Mouse (Mus musculus): ENCODE data around the gene Litaf. TPM values are rescaled to one million over a fixed set of nuclear protein-coding genes. Genes with fewer than 3 reads are reported as not detected.

Litaf gene
- polyA plus RNA-seq, 1 experiment from 2014 or later = 88.9 TPM

DNA sequence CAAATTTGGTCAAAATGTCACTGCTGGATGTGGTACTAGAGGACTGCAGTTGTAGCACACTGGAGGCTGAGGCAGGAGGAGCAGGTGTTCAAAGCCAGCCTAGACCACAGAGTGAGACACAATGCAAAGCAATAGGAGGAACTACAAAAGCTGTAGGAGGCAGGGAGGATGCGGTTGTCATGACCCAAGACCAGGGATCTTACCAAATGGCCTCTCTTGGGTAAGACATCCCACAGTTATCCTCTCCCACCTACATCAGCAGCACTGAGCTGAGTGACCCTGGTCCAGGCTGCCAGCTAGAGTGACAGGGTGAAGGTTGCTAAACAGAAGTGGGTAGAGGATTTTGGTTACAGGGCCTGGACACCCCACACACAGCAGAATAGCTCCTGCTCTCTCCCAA, 138.9 kb downstream of the Litaf start:
- Histone ChIP-seq H3K27ac (replicated peaks; ENCODE audit: low read depth, low read length) (no peak overlapping the region), H3K4me2 (ENCODE audit: low read depth, low read length) (no peak overlapping the region), H3K4me3 (ENCODE audit: low read depth, low read length) (no peak overlapping the region), H3K36me3 (ENCODE audit: control insufficient read depth, insufficient read depth, low read length) (no peaks in the 10 kb centered on the region), H3K9ac (ENCODE audit: low read depth, low read length) (no peak overlapping the region), H3K4me1 (ENCODE audit: control insufficient read depth, insufficient read depth, low read length) (no peaks in the 10 kb centered on the region), H3K9me3 (ENCODE audit: control insufficient read depth, low read length) (0 out of 2 replicates have a peak, but pooled peaks cover 7% of the 10 kb centered on the region), H3K27me3 (replicated peaks; ENCODE audit: control insufficient read depth, insufficient read depth, low read length) (no peaks in the 10 kb centered on the region)
- no peak for ATAC-seq (ENCODE audit: low read depth)
- no peak for DNase-seq (ENCODE audit: low spot score)
- 71% methylated on average over 1 of the region's 1 CpGs for WGBS

- Histone ChIP-seq H3K4me3 (ENCODE audit: low read depth, low read length) (no peak overlapping the region), H3K27me3 (replicated peaks; ENCODE audit: control insufficient read depth, insufficient read depth, low read length) (no peaks in the 10 kb centered on the region), H3K27ac (replicated peaks; ENCODE audit: low read depth, low read length) (no peak overlapping the region), H3K36me3 (ENCODE audit: control insufficient read depth, insufficient read depth, low read length) (no peaks in the 10 kb centered on the region), H3K4me1 (ENCODE audit: control insufficient read depth, insufficient read depth, low read length) (no peaks in the 10 kb centered on the region), H3K9me3 (ENCODE audit: control insufficient read depth, low read length) (0 out of 2 replicates have a peak, but pooled peaks cover 7% of the 10 kb centered on the region), H3K9ac (ENCODE audit: low read depth, low read length) (no peak overlapping the region), H3K4me2 (ENCODE audit: low read depth, low read length) (no peak overlapping the region)
- 22% methylated on average over 7 of the region's 7 CpGs for WGBS
- DNase-seq (ENCODE audit: low spot score) (peak; percentile 80), ATAC-seq (ENCODE audit: low read depth) (peak; percentile 67; the same call in 1 of the 2 replicates)
Measured at GRCm38 (mm10) chr16:10925591-10926180, 140.3 kb downstream of the Litaf start.

DNA sequence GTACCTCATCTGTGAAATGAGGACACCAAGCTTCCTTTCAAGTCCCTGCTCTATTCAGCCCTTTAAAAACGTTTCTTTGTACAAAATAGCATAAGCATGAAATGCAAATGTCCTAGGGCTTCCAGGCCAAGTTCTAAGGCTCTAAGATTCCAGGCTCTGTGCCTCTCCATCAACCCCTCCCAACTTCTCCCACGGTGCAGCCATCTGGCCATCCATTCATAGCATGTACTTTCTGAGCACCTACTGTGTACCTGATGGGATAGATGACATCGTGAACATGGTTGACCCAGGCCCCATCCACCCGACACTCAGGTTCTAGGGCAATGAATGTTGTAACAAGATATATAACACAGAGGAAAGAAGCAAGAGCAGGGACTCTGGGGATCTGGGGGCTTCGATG, 142.4 kb downstream of the Litaf start:
- Histone ChIP-seq H3K9me3 (ENCODE audit: control insufficient read depth, low read length) (no peaks in the 10 kb centered on the region), H3K27me3 (replicated peaks; ENCODE audit: control insufficient read depth, insufficient read depth, low read length) (no peaks in the 10 kb centered on the region), H3K9ac (ENCODE audit: low read depth, low read length) (no peak overlapping the region), H3K4me3 (ENCODE audit: low read depth, low read length) (no peak overlapping the region), H3K36me3 (ENCODE audit: control insufficient read depth, insufficient read depth, low read length) (no peaks in the 10 kb centered on the region), H3K4me2 (ENCODE audit: low read depth, low read length) (no peak overlapping the region), H3K27ac (replicated peaks; ENCODE audit: low read depth, low read length) (no peak overlapping the region), H3K4me1 (ENCODE audit: control insufficient read depth, insufficient read depth, low read length) (no peaks in the 10 kb centered on the region)
- 71% methylated on average over 5 of the region's 5 CpGs for WGBS
- no peak for ATAC-seq (ENCODE audit: low read depth)
- no peak for DNase-seq (ENCODE audit: low spot score)

- Histone ChIP-seq H3K9ac (ENCODE audit: low read depth, low read length) (no peak overlapping the region), H3K9me3 (ENCODE audit: control insufficient read depth, low read length) (no peaks in the 10 kb centered on the region), H3K27me3 (replicated peaks; ENCODE audit: control insufficient read depth, insufficient read depth, low read length) (no peaks in the 10 kb centered on the region), H3K4me3 (ENCODE audit: low read depth, low read length) (no peak overlapping the region), H3K4me1 (ENCODE audit: control insufficient read depth, insufficient read depth, low read length) (no peaks in the 10 kb centered on the region), H3K4me2 (ENCODE audit: low read depth, low read length) (no peak overlapping the region), H3K36me3 (ENCODE audit: control insufficient read depth, insufficient read depth, low read length) (no peaks in the 10 kb centered on the region), H3K27ac (replicated peaks; ENCODE audit: low read depth, low read length) (no peak overlapping the region)
- no peak for DNase-seq (ENCODE audit: low spot score)
- ATAC-seq (ENCODE audit: low read depth) = no peak
Measured at GRCm38 (mm10) chr16:10919856-10920255, 146.1 kb downstream of the Litaf start.

GRCm38 (mm10) chr16:10916271-10916670, 149.7 kb downstream of the Litaf start:
- ATAC-seq (ENCODE audit: low read depth) (peak; percentile 58), DNase-seq (ENCODE audit: low spot score) (peak; percentile 61)
- no peaks in the 10 kb centered on the region for H3K27me3 ChIP-seq (replicated peaks; ENCODE audit: control insufficient read depth, insufficient read depth, low read length)
- H3K4me1 ChIP-seq (ENCODE audit: control insufficient read depth, insufficient read depth, low read length) = no peaks in the 10 kb centered on the region
- no peak overlapping the region for H3K4me2 ChIP-seq (ENCODE audit: low read depth, low read length)
- WGBS = 34% methylated on average over 3 of the region's 3 CpGs
- no peak overlapping the region for H3K4me3 ChIP-seq (ENCODE audit: low read depth, low read length)
- no peak overlapping the region for H3K9ac ChIP-seq (ENCODE audit: low read depth, low read length)
- no peaks in the 10 kb centered on the region for H3K36me3 ChIP-seq (ENCODE audit: control insufficient read depth, insufficient read depth, low read length)
- H3K27ac ChIP-seq (replicated peaks; ENCODE audit: low read depth, low read length) = no peak overlapping the region
- no peaks in the 10 kb centered on the region for H3K9me3 ChIP-seq (ENCODE audit: control insufficient read depth, low read length)

DNA sequence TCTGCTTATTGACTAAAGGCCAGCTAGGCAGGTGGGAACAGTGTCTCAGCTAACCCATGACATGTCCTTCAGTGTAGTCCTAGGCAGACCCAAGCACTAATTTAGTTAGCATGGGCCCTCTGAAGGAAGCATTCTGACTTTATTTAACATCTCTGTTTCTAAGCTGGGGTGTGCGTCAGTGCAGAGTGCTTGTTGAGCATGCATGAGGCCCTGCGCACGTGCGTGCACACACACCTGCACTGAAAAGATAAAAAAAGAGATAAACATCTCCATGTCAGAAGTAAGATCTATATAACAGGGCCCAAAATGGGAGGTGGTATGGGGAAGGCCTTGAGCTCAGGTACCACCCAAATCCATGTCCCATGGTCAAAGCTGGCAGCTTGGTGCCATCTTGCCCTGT, 150.9 kb downstream of the Litaf start:
- ATAC-seq (ENCODE audit: low read depth) (no peak), DNase-seq (ENCODE audit: low spot score) (no peak)
- Histone ChIP-seq H3K4me3 (ENCODE audit: low read depth, low read length) (no peak overlapping the region), H3K27me3 (replicated peaks; ENCODE audit: control insufficient read depth, insufficient read depth, low read length) (no peaks in the 10 kb centered on the region), H3K4me1 (ENCODE audit: control insufficient read depth, insufficient read depth, low read length) (no peaks in the 10 kb centered on the region), H3K9me3 (ENCODE audit: control insufficient read depth, low read length) (no peaks in the 10 kb centered on the region), H3K9ac (ENCODE audit: low read depth, low read length) (no peak overlapping the region), H3K4me2 (ENCODE audit: low read depth, low read length) (no peak overlapping the region), H3K36me3 (ENCODE audit: control insufficient read depth, insufficient read depth, low read length) (no peaks in the 10 kb centered on the region), H3K27ac (replicated peaks; ENCODE audit: low read depth, low read length) (no peak overlapping the region)
- WGBS = 96% methylated on average over 4 of the region's 4 CpGs

DNA sequence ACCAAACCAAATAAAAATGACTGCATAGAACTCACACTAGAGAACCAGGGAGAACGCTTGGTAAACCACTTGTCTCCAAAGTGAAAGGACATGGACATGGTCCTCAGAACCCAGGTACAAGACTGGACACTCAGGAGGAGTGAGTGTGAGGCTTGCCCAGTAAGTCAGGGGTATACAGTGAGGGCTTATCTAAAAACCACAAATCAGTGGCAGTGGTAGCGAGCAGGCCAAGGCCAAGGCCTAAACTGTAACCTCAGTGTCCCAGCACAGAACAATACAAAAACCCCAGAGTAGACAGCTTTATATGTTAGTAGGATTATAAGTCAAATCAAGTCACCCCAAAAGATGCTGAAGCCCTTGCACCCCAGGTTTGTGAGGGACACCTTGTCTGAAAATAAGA, 154.9 kb downstream of the Litaf start:
- Histone ChIP-seq H3K27me3 (replicated peaks; ENCODE audit: control insufficient read depth, insufficient read depth, low read length) (no peaks in the 10 kb centered on the region), H3K4me3 (ENCODE audit: low read depth, low read length) (no peak overlapping the region), H3K9me3 (ENCODE audit: control insufficient read depth, low read length) (no peaks in the 10 kb centered on the region), H3K9ac (ENCODE audit: low read depth, low read length) (no peak overlapping the region), H3K4me2 (ENCODE audit: low read depth, low read length) (no peak overlapping the region), H3K36me3 (ENCODE audit: control insufficient read depth, insufficient read depth, low read length) (no peaks in the 10 kb centered on the region), H3K4me1 (ENCODE audit: control insufficient read depth, insufficient read depth, low read length) (no peaks in the 10 kb centered on the region), H3K27ac (replicated peaks; ENCODE audit: low read depth, low read length) (no peak overlapping the region)
- ATAC-seq (ENCODE audit: low read depth) (no peak), DNase-seq (ENCODE audit: low spot score) (no peak)
- WGBS = 78% methylated on average over 2 of the region's 2 CpGs

GRCm38 (mm10) chr16:10910541-10910940, 155.4 kb downstream of the Litaf start:
- 80% methylated on average over 7 of the region's 7 CpGs for WGBS
- no peaks in the 10 kb centered on the region for H3K27me3 ChIP-seq (replicated peaks; ENCODE audit: control insufficient read depth, insufficient read depth, low read length)
- no peak overlapping the region for H3K27ac ChIP-seq (replicated peaks; ENCODE audit: low read depth, low read length)

More at GRCm38 (mm10) chr16:10910541-10910940, 155.4 kb downstream of the Litaf start:
- Histone ChIP-seq H3K4me1 (ENCODE audit: control insufficient read depth, insufficient read depth, low read length) (0 out of 2 replicates have a peak, but pooled peaks cover 4% of the 10 kb centered on the region), H3K36me3 (ENCODE audit: control insufficient read depth, insufficient read depth, low read length) (no peaks in the 10 kb centered on the region), H3K9me3 (ENCODE audit: control insufficient read depth, low read length) (no peaks in the 10 kb centered on the region), H3K4me2 (ENCODE audit: low read depth, low read length) (no peak overlapping the region), H3K4me3 (ENCODE audit: low read depth, low read length) (no peak overlapping the region), H3K9ac (ENCODE audit: low read depth, low read length) (no peak overlapping the region)
- ATAC-seq (ENCODE audit: low read depth) = no peak
- DNase-seq (ENCODE audit: low spot score) = no peak
